Mouse (Mus musculus) layer of hippocampus, postnatal 25 days (tissue): ENCODE measurements at regions not wholly inside any gene's neighbourhood (a gene's known extent, or its start where the extent isn't known, plus 50 kb on each side); places are given as distances from the start of the nearest gene placed in this dataset.

Experiments
- DNase-seq, 2 experiments: peaks; one replicate each; pipeline ENCODE4 v3.0.0; 2022; ENCODE audit warnings: mixed read lengths in 2 of 2, low spot score in 1 of 2; ENCODE audit errors: extremely low spot score in 1 of 2

DNA sequence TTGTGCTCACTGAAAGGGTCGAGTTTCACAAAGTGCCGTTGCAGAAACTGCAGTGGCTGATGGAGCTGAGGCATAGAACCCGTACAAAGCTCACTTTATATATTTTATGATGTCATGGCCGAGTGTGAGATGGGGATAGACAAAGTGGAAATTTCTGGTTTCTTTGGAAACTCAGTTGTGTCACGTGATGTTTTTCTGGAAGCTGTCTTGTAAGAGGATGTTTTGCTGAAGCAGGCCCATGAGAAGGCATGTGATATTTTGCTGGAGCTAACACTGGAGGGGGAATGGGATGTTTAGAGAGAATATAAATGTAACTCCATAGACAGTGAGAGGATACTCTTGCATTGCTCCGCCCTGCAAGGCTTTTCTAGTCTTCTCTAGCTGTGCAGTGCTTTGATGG, 311.7 kb downstream of the Tmem132b start:
- DNase-seq, result no peak

- DNase-seq, result no peak
Measured at GRCm38 (mm10) chr5:125849722-125850121, 318.1 kb downstream of the Tmem132b start.

GRCm38 (mm10) chr5:125876296-125876695, 344.7 kb downstream of the Tmem132b start:
- DNase-seq, result no peak

DNA sequence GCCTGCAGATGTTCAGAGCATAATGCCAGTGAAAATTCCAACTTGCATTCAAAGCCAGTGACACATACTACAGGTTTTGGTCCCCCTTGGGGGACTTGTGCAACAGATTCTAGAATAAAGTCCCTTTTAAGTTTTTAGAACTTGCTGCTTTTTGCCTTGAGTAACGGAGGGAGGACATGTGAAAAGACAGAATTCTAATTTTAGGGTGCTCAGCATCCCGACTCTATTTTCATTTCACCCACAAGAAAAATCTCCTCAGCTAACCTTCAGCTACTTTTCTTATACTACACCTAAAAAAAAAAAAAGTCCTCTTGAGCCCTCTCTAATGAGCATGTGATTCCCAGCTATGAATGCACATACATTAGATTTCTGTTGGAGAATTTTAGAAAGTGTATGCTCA, 357.3 kb downstream of the Tmem132b start:
- DNase-seq, result no peak

DNA sequence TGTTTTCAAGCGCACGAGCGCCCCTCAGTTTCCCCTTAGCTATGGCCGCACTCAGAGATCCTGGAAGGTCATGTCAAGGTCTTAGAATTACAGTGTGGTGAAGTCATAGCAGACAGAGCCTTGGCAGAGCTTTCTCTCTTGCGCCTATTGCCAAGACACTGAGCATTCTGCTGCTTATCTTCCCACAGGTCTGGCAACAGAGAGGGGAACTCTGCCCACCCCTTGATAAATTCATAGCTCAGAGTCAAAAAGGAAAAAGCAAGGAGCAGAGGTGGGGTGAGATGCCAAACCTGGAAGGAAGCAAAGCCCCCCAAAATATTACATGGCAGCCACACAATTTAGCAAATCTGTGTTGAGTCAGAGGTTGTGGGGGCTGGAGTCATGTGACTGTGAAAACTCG, 362.3 kb downstream of the Tmem132b start:
- DNase-seq, result no peak

DNA sequence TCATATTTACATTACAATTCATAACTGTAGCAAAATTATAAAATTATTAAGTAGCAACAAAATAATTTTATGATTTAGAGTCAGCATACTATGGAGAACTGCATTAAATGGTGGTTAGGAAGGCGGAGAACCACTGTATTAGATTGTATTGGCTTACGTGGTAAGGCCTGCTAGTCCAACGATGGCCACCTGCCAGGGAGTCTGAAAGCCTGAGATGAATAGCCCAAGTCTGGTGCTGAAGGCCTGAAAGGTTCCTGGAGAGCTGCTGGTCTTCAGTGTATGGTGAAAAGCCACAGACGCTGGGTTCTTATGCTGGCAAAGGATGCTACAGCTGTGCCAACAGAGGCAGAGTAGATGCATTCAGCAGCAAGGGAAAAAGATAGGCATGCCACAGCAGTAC, 370.5 kb downstream of the Tmem132b start:
- no peak for DNase-seq

DNA sequence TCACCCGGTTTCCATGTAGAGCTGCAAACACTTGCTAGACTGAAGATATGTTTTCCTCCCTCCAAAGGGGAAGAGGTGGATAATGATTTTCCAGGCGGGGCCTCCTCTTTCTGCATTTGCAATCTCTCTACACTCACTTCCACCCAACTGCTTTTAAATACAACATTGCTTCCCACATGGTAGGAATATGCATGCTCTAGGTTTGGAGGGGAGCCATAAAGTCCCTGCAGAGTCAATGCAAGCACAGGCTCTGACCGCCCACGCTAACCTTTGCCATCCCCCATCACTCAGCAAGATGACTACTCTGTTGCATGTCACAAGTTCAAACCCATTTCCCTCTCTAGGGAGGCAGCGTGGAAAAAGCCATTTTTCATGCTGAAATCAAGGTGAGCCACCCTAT, 372.9 kb downstream of the Tmem132b start:
- no peak for DNase-seq

DNA sequence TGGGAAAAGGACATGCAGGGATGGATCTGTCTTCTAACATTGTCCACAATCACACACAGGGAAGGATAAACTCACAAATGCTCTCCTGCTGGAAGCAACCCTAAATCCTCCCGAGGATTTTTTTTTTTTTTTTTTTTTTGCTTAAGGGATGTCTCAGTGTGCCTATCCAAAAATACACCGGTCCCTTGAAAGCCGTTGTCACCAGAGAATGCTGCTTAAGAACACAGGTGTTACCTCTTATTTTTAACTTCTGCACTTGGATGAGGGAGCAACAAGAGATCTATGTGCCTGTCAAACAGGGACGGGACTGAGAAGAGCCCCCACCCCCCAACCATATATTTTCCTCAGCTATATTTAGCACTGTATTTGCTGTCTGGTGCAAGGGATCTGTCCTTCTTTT, 375.8 kb downstream of the Tmem132b start:
- no peak for DNase-seq

DNA sequence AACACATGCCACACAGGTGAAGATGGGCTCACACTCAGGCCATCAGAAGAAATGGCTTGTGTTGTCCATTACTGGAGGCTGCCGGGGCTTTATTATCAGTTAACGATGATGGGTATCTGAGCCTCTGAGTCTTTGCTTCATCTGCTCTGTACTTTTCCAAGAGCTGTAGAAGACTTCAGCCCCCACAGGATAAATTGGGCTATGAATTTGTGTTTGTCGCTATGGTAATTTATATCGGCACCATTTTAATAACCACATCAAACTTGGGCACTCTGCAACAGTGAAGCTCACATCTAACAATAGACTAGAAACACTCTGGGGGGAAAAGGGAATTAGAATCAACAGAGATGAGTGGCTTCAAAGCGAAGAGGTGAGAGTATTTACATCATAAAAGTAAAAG, 376.3 kb downstream of the Tmem132b start:
- no peak for DNase-seq

DNA sequence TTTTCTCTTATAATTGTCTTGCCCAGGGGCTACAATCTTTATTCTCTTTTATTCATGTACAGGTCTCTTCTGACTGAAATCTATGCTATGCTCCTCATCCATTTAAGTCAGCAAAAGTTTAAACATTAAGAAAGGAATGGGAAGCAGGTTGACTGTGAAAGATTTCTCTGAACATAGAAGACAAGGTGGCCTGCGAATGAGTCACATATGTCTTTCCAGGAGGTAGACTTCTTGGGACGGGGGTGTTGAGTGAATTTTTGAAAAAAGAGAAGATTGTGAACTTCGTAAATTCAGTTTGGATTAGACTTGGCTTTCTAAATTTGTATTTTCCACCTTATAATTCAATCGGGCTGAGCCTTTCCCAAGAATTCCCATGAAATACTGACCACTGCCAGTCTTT, 384.3 kb downstream of the Tmem132b start:
- DNase-seq, result no peak

DNA sequence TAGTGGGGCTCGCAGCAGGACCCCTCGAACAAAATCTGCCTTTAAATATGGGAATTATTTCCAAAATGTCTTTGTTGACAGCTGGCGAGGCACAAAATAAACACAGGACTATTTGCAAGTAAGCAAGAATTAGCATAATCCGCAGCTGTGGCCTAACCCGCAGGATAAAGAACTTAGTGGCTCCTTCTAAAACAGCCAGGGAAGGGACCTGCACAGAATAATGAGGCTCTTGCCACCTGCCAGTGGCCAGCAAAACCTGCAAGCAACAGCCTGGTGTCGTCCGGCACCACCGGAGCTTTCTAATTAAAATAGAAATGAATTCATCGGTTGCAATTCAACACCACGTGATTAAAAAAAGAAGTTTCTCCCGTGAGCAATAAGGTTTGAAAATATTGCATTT, 389.4 kb downstream of the Tmem132b start:
- no peak for DNase-seq

DNA sequence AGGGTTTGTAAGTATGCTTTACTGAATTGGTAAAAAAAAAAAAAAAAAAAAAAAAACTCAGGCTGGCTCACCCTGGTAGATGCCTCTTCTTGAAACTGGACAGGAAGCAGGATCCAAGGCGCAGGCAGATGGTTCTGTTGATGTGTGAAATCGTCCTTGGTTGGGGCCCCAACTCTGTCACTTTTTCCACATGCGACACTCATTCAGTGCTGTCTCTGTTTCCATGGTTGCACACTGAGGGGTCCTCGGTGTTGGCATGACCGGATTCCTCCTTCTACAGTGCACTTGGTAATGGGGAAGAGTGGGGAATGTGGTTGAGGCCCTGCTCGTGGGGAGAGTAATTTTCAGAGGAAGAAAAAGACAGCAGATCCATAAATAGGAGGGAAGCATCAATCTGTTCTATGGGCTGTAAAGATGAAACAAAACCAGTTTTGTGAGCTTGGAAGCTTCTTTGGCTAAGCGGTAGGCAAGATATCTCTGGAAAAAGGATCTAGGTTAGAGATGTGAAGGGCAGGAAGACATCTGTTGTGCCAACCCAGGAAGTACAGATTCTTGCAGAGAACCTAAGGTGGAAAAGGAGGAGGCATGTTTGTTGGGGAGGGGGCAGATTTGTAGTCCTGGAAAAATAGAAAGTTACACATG, 394.4 kb downstream of the Tmem132b start:
- DNase-seq, result no peak

- no peak for DNase-seq
Measured at GRCm38 (mm10) chr5:125931502-125931901, 399.9 kb downstream of the Tmem132b start.

GRCm38 (mm10) chr5:125939416-125939815, 407.8 kb downstream of the Tmem132b start:
- DNase-seq, result no peak

- no peak for DNase-seq
Measured at GRCm38 (mm10) chr5:125946729-125947128, 415.2 kb downstream of the Tmem132b start.

GRCm38 (mm10) chr5:125951641-125952040, 420.1 kb downstream of the Tmem132b start:
- no peak for DNase-seq

GRCm38 (mm10) chr5:125964039-125964438, 432.5 kb downstream of the Tmem132b start:
- DNase-seq, result peak in 1 of 2 experiments; percentile 22

- no peak for DNase-seq
Measured at GRCm38 (mm10) chr5:125968151-125968550, 436.6 kb downstream of the Tmem132b start.

GRCm38 (mm10) chr5:125974035-125974434, 442.5 kb downstream of the Tmem132b start:
- DNase-seq, result no peak

- no peak for DNase-seq
Measured at GRCm38 (mm10) chr5:125979801-125980200, 448.2 kb downstream of the Tmem132b start.

DNA sequence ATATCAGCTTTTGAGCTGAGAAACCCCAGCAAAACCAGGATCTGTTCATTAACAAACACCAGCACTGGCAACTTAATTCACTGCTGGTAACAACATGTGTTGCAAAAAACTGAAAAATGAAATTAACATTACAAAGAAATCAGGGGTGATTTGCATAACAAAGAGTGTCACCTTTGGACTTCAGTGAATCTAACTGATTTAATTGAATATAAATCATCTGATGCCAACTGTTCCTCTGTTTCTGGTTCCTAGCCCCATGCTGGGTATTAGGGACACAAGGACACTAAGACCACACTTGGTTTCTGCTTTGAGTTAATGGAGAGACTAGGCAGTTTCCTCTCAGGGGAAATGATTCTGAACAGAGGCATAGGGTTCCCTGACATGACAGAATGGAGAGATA, 453.8 kb downstream of the Tmem132b start:
- DNase-seq, result no peak

- no peak for DNase-seq
Measured at GRCm38 (mm10) chr5:125997173-125997572, 465.6 kb downstream of the Tmem132b start.

GRCm38 (mm10) chr5:126007871-126008270, 476.3 kb downstream of the Tmem132b start:
- no peak for DNase-seq
